ENCODE assay signal across 17 mouse cellular contexts in the genomic region with DNA sequence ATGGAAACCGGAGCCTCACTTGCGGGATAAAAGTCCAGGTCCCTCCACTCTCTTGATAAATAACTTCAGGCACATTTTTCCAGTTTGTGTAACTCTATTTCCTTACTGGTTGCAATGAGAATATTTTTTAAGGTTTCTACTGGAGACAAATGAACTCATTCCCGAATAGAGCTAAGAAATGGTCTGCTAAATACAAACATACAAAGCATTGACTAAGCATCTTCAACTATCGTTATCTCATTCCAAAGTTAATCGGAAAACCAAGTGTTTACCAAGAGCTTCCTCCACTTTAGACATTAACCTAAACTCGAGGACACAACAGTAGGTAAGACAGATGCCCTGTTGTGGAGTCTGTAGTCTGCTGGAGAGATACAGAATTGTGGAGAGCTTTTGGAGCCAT.
"Had no signal": no experiment of that assay in that cellular context is flagged by ENCODE, and none has a peak within 500 bp of the region (broad histone marks: within the 10 kb centered on the region; RNA-seq: fewer than 3 reads in every experiment).

No protein-coding gene starts in this region.

- H3K4me2 ChIP-seq: neural tube, embryonic 12.5 days; neural tube, embryonic 13.5 days; neural tube, embryonic 15.5 days; stomach, embryonic 15.5 days had no signal

- H3K36me3 ChIP-seq: neural tube, embryonic 12.5 days; neural tube, embryonic 13.5 days; neural tube, embryonic 15.5 days; stomach, embryonic 15.5 days had no signal

- H3K27ac ChIP-seq: neural tube, embryonic 12.5 days; neural tube, embryonic 13.5 days; neural tube, embryonic 15.5 days; stomach, embryonic 15.5 days; stomach, postnatal 0 days had no signal

- H3K4me3 ChIP-seq: neural tube, embryonic 12.5 days; neural tube, embryonic 13.5 days; neural tube, embryonic 15.5 days; stomach, embryonic 15.5 days had no signal

- DNase-seq: retina, postnatal 1 day; right cerebral cortex, adult 18-20 months; right cerebral cortex, postnatal 14 days; right cerebral cortex, postnatal 25 days; right cerebral cortex, postnatal 4 days; spleen, adult 18-20 months; thymus, adult 18-20 months; thymus, adult 2 months; thymus, postnatal 14 days; thymus, postnatal 25 days; thymus, postnatal 36 days; thymus, postnatal 4 days had no signal

- H3K27me3 ChIP-seq: neural tube, embryonic 12.5 days; neural tube, embryonic 13.5 days; neural tube, embryonic 15.5 days; stomach, embryonic 15.5 days had no signal

- H3K9me3 ChIP-seq: neural tube, embryonic 12.5 days; neural tube, embryonic 13.5 days; neural tube, embryonic 15.5 days; stomach, embryonic 15.5 days had no signal

- H3K9ac ChIP-seq: neural tube, embryonic 12.5 days; neural tube, embryonic 13.5 days; neural tube, embryonic 15.5 days; stomach, embryonic 15.5 days had no signal

- H3K4me1 ChIP-seq: neural tube, embryonic 12.5 days; neural tube, embryonic 13.5 days; neural tube, embryonic 15.5 days; stomach, embryonic 15.5 days had no signal
